Mouse (Mus musculus) midbrain, embryonic 13.5 days (tissue): ENCODE data around the gene Tm4sf5. TPM values are rescaled to one million over a fixed set of nuclear protein-coding genes. Genes with fewer than 3 reads are reported as not detected.
"Not testable (repeated sequence)": the region's sequence is repeated elsewhere in the genome, so short reads cannot be mapped to it uniquely, and the experiment has no call there.

ENCODE experiments used
- ATAC-seq: fragments of 200-750 bp; cut with Nextera tagmentation; 2 replicates; pipeline ENCODE4 v1.8.0; 2017; ENCODE audit warnings: mild to moderate bottlenecking, moderate TSS enrichment, moderate library complexity
- H3K27ac ChIP-seq: fragments of 300-500 bp; sonication (generic); 2 replicates; pipeline ENCODE4 v1.5.1; 2015; ENCODE audit warnings: inconsistent platforms, mild to moderate bottlenecking, moderate library complexity
- H3K27me3 ChIP-seq: fragments of 300-500 bp; sonication (generic); 2 replicates; pipeline ENCODE4 v1.6.1; 2015; ENCODE audit warnings: mild to moderate bottlenecking, inconsistent platforms
- H3K36me3 ChIP-seq: fragments of 300-500 bp; sonication (generic); 2 replicates; pipeline ENCODE4 v1.6.1; 2015; ENCODE audit warnings: mild to moderate bottlenecking, inconsistent platforms
- H3K4me1 ChIP-seq: fragments of 300-500 bp; sonication (generic); replicated peaks from 2 replicates; pipeline ENCODE4 v1.6.1; 2015; ENCODE audit warnings: inconsistent platforms
- H3K4me2 ChIP-seq: fragments of 300-500 bp; sonication (generic); replicated peaks from 2 replicates; pipeline ENCODE4 v1.6.1; 2015; ENCODE audit warnings: moderate library complexity, mild to moderate bottlenecking, inconsistent platforms
- H3K4me3 ChIP-seq: fragments of 300-500 bp; sonication (generic); replicated peaks from 2 replicates; pipeline ENCODE4 v1.5.1; 2015; ENCODE audit warnings: mild to moderate bottlenecking, inconsistent platforms
- H3K9ac ChIP-seq: fragments of 300-500 bp; sonication (generic); replicated peaks from 2 replicates; pipeline ENCODE4 v1.6.1; 2015; ENCODE audit warnings: mild to moderate bottlenecking, inconsistent platforms
- H3K9me3 ChIP-seq: fragments of 300-500 bp; sonication (generic); 2 replicates; pipeline ENCODE4 v1.6.1; 2016; ENCODE audit warnings: mild to moderate bottlenecking, inconsistent platforms
- whole genome bisulfite sequencing: fragments of 180-500 bp; shearing (Covaris S2); methylation state at CpG from one replicate; pipeline ENCODE4 v1.1.7; 2015; 5-methylcytosine and 5-hydroxymethylcytosine counted together
- polyA plus RNA-seq: library from polyadenylated mRNA; unstranded; fragments of >200 nt; fragmentation: Nextera tagmentation; extraction: Ambion mirVana; gene quantifications from 2 replicates; pipeline ENCODE4 v1.2.1, GENCODE M21; 2015

Tm4sf5 gene
- polyA plus RNA-seq = 0.54 and 1.2 TPM in 2 replicates

DNA sequence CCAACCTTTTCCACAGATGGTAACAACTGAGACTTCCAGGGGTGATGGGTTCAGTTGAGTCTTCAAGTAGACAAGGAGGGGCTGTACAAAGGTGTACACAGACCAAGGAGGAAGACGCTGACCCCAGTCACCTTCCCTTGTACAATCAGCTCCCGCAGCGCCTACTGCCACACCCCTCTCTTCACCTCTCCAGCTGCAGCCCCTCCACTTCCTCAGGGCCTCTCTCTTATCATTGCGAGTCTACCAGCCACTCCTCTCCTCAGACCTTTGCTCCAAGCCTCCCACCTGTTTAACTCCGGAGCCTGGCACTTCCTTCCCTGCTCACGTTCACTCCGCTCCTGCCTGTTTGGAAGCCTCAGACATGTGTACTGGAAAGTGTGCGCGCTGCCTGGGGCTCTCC lies at the start of gene Tm4sf5:
TSS of gene Tm4sf5 (plus strand) at position 275 of the 400 bp plus-strand sequence.
- no peaks in the 10 kb centered on the region for H3K9me3 ChIP-seq
- no peak for ATAC-seq
- no peaks in the 10 kb centered on the region; the same call in 1 of the 2 replicates for H3K27me3 ChIP-seq
- 85% methylated on average over 9 of the region's 9 CpGs for WGBS
- no peak within 1 kb of the TSS for H3K27ac ChIP-seq
- peaks cover 4% of the 10 kb centered on the region for H3K4me1 ChIP-seq
- no peak within 1 kb of the TSS for H3K4me3 ChIP-seq
- H3K4me2 ChIP-seq = no peak within 1 kb of the TSS
- no peak within 1 kb of the TSS for H3K9ac ChIP-seq
- H3K36me3 ChIP-seq = no peaks in the 10 kb centered on the region

DNA sequence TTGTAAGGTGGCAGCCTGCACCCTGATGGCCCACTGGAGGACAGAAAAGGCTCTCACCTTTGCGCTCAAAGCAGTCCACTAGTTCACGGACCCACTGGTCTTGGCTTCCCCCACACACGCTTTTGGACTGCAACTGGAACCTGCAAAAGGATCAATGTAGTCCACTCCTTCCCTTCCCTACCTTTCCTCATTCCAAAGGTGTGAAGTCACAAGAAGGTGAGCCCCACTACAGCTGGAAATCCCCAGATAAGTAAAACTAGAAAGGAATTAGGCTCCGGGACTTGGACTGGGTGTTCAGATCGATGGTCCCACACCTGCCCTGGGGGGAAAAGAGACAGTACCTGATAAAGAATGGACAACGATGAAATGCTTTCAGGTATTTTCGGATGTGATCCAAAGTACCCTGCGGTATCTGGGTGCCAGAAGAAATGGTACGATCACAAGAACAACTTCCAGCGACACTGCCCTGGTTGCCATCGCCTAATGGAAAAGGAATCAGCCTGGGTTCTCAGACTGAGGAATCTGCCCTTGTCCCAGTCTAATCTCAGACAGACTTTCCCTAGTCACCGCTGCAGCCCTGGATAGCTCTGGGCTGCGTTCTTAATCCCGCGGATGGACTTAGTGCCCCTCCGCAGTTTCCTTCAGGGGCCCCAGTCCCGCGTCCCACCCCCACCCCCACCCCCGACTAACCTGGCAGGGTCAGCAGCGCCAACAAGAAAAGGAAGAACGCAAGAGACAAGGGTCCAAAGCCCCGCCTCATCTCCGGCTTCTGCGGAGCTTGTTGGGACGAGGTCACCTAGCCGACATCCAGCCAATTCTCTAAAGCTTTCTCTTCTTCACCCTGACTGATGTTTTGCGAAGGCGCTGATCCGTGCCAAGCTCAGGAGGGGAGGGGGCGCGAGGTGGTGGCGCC lies 46.1 kb upstream of the Tm4sf5 start, which contains the start of gene Zmynd15:
TSS of gene Zmynd15 (plus strand) at position 746 of the 913 bp plus-strand sequence.
- peaks cover 6% of the 10 kb centered on the region; the same call in 1 of the 2 replicates for H3K36me3 ChIP-seq
- peaks cover 45% of the 10 kb centered on the region for H3K27me3 ChIP-seq
- peaks cover 12% of the 10 kb centered on the region for H3K4me1 ChIP-seq

DNA sequence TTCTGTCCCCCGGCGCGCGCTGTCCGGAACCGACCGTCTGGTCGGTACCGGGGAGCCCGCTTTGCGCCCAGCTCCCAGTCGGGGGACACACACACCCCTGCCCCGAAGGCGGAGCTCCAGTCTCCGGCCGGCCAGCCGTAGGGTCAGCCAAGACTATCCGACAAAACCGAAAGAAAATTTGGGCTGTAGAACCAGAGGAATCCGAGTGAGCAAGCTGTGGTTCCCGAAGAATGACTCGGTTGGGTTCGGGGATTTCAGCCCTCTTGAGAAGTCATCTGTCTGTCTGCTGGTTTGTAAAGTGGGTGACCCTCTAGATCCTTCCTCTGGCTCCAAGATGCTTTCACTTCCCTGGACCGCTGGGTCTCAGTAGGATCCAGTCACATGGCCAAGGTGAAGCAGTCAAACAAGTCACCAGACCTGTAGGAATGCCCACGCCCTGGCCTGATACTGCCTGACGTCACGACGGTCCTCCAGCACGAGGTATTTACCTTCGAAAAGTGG lies 45.4 kb upstream of the Tm4sf5 start, which contains the start of gene Cxcl16:
TSS of gene Cxcl16 (minus strand) at position 384 of the 501 bp plus-strand sequence.
- peaks cover 52% of the 10 kb centered on the region for H3K27me3 ChIP-seq
- peak within 1 kb of the TSS; percentile 63 for H3K9ac ChIP-seq
- H3K9me3 ChIP-seq = no peaks in the 10 kb centered on the region
- peaks cover 11% of the 10 kb centered on the region for H3K4me1 ChIP-seq
- peak within 1 kb of the TSS; percentile 61 for H3K4me2 ChIP-seq
- no peak for ATAC-seq
- H3K4me3 ChIP-seq = peak within 1 kb of the TSS; percentile 42
- WGBS = 6% methylated on average over 30 of the region's 30 CpGs
- H3K36me3 ChIP-seq = peaks cover 6% of the 10 kb centered on the region; the same call in 1 of the 2 replicates
- no peak within 1 kb of the TSS for H3K27ac ChIP-seq

More for the DNA sequence above, 46.1 kb upstream of the Tm4sf5 start, which contains the start of gene Zmynd15:
- peak within 1 kb of the TSS; percentile 42 for H3K4me3 ChIP-seq
- no peak for ATAC-seq
- H3K27ac ChIP-seq = no peak within 1 kb of the TSS
- peak within 1 kb of the TSS; percentile 63 for H3K9ac ChIP-seq
- WGBS = 20% methylated on average over 31 of the region's 32 CpGs
- H3K9me3 ChIP-seq = no peaks in the 10 kb centered on the region
- peak within 1 kb of the TSS; percentile 61 for H3K4me2 ChIP-seq

DNA sequence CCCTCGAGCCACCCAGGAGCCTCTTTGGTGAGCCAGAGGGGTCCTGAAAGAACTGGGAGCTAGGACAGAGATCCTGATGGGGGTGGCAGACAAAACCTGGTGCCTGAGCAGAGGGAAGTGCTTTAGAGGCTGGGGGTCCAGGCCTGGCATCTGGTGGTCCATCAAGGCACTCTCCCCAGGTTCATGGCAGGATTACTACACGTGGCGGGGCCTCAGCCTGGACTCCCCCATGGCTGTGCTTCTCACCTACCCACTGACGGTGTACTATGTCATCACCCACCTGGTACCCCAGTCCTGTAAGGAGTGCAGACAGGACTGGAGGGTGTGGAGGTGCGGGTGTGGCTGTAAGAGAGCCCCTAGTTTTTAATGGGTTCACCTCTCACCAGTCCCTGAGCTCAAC lies 41.1 kb upstream of the Tm4sf5 start:
- Histone ChIP-seq H3K9me3 (no peaks in the 10 kb centered on the region), H3K4me1 (peaks cover 18% of the 10 kb centered on the region), H3K4me2 (no peak overlapping the region), H3K36me3 (no peaks in the 10 kb centered on the region), H3K27ac (no peak overlapping the region), H3K27me3 (peaks cover 66% of the 10 kb centered on the region), H3K9ac (no peak overlapping the region), H3K4me3 (no peak overlapping the region)
- 78% methylated on average over 5 of the region's 5 CpGs for WGBS
- ATAC-seq = no peak

DNA sequence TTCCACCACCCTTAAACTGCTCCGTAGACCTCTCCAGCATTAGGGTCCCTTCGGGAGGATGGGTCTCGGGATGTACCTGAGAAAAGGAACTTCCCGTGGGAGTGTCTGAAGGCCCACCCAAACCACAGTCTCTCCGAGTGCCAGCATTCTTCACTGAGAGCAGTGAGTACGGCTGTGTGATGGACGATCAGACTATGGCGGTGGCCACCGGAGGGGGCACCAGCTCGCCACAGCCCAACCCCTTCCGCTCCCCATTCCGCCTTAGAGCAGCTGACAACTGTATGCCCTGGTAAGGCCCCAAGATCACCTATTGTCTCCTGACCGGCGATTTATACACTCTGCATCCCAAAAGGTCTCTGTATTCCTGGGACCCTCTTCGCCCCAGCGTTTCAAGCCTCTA lies 39.8 kb upstream of the Tm4sf5 start:
- H3K36me3 ChIP-seq = no peaks in the 10 kb centered on the region
- ATAC-seq = no peak
- H3K27ac ChIP-seq = no peak overlapping the region
- H3K9me3 ChIP-seq = no peaks in the 10 kb centered on the region
- H3K9ac ChIP-seq = 0 out of 2 replicates have a peak overlapping the region, but pooled peaks have one; percentile 14
- 23% methylated on average over 16 of the region's 16 CpGs for WGBS
- peak overlapping the region; percentile 38 for H3K4me2 ChIP-seq
- H3K4me3 ChIP-seq = 0 out of 2 replicates have a peak overlapping the region, but pooled peaks have one; percentile 13
- peaks cover 54% of the 10 kb centered on the region for H3K27me3 ChIP-seq
- peaks cover 12% of the 10 kb centered on the region for H3K4me1 ChIP-seq

DNA sequence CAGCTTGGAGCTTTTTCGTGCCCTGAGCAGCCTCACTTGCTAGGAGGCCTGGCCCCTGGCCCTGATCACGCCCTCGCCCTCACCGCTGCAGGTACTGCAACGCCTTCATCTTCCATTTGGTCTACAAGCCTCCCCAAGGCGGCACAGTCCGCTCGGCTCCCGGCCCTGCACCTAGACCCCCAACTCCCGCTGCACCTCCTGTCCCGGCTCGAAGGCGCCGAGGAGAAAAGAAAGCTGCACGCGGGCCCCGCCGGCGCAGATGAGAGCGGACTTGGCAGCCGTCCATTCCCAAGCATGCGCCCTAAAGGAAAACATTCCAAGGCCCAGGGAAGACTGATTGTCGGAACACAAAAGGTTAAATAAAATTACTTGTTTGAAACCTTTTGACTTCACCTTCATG lies 39.2 kb upstream of the Tm4sf5 start:
- peak overlapping the region; percentile 39; the same call in 1 of the 2 replicates for H3K9ac ChIP-seq
- peaks cover 12% of the 10 kb centered on the region for H3K4me1 ChIP-seq
- H3K36me3 ChIP-seq = no peaks in the 10 kb centered on the region
- H3K9me3 ChIP-seq = no peaks in the 10 kb centered on the region
- peak overlapping the region; percentile 38 for H3K4me2 ChIP-seq
- no peak for ATAC-seq
- WGBS = 10% methylated on average over 23 of the region's 23 CpGs
- 0 out of 2 replicates have a peak overlapping the region, but pooled peaks have one; percentile 13 for H3K4me3 ChIP-seq
- H3K27me3 ChIP-seq = peaks cover 48% of the 10 kb centered on the region
- no peak overlapping the region for H3K27ac ChIP-seq

DNA sequence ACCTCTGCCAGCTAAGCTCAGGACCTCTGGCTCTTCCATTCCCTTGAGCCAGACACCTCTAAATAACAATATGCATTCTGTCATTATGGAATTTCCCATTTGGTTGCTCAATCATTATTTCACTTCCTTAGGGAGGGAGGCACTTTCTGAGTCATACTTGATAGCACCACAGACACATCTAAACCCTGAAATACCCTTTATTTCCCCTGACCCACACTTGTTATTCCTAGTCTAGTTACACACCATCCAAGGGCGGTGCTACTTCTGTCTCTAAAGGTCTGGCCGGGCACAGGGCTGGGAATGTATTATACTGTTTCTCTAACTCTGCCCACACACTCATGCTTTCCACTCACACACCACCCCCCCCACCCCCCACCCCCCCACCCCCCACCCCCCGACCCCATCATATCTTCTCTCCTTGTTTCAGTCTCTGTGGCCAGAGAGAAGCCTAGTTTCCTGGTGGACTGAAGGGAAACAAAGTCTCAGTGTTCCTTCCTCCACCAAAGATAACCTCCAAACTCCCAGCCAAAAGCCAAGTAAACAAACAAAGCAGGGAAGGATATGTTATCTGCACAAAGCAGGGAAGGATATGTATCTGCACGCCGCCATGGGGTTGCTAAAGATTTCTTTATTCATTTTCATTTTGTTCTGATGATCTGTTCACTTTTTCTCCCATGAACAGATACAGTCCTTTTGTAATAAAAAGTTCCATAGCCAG lies 37.0 kb upstream of the Tm4sf5 start:
- H3K4me2 ChIP-seq = no peak overlapping the region
- no peaks in the 10 kb centered on the region for H3K36me3 ChIP-seq
- no peak overlapping the region for H3K9ac ChIP-seq
- H3K27me3 ChIP-seq = peaks cover 39% of the 10 kb centered on the region
- no peak overlapping the region for H3K27ac ChIP-seq
- no peaks in the 10 kb centered on the region for H3K9me3 ChIP-seq
- peaks cover 12% of the 10 kb centered on the region for H3K4me1 ChIP-seq
- WGBS = 84% methylated on average over 5 of the region's 5 CpGs
- H3K4me3 ChIP-seq = no peak overlapping the region
- no peak for ATAC-seq

DNA sequence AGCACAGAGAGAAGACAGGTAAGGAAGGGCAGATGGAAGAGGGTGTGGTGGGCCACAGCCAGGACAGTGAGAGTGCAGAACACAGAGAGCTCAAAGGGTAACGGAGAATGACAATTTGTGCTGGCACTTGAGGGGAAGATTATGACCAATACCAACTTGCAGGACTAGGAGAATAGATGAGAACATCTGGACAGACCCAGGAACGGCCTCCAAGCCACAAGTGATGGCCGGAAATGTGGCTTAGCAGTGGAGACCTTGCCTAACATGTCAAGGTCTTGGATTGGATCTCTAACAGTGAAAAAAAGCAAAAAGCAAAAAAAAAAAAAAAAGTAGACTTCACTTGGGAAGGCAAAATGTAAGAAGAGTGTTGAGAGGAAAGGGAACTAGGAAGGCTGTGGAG lies 35.3 kb upstream of the Tm4sf5 start:
- Histone ChIP-seq H3K27me3 (peaks cover 24% of the 10 kb centered on the region), H3K9me3 (no peaks in the 10 kb centered on the region), H3K4me2 (no peak overlapping the region), H3K36me3 (no peaks in the 10 kb centered on the region), H3K4me3 (no peak overlapping the region), H3K9ac (no peak overlapping the region), H3K4me1 (peaks cover 12% of the 10 kb centered on the region), H3K27ac (no peak overlapping the region)
- WGBS = 89% methylated on average over 3 of the region's 3 CpGs
- ATAC-seq = no peak

DNA sequence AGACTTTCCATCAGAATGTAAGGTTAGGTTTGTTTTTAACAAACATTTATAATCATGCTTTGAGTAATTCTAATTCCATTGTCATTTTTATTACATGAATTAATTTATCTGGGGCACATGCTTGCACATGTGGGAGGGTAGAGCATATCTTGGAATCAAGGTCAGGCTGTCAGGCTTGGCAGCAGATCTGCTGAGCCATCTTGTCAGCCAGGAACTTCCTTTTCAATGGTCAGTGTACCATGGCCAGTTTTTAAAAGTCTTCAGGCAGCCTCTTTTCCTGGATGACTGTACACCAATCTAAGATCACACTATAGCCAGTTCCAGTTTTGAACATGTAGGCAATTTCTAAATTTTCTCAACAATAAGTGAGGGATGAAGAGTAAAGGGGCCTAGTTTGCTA lies 32.3 kb upstream of the Tm4sf5 start:
- Histone ChIP-seq H3K27ac (no peak overlapping the region), H3K27me3 (no peaks in the 10 kb centered on the region), H3K4me1 (no peaks in the 10 kb centered on the region), H3K4me2 (no peak overlapping the region), H3K9me3 (no peaks in the 10 kb centered on the region), H3K9ac (no peak overlapping the region), H3K36me3 (no peaks in the 10 kb centered on the region), H3K4me3 (no peak overlapping the region)
- ATAC-seq = no peak

DNA sequence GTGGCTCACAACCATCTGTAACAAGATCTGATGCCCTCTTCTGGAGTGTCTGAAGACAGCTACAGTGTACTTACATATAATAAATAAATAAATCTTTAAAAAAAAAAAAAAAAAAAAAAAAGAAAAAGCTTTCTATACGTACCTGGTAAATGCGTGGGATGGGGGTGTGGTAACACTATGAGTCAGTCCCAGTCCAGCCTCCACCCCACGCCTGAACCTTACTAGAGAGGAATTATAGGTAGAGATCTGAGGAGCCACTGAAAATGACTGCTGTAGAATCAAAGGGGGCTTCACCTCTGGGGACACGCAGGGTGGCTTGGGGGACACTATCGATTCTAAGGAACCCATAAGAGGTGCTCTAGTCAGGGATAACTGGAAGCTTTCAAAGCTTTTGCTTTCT lies 31.8 kb upstream of the Tm4sf5 start:
- not testable (repeated sequence) for H3K4me3 ChIP-seq, ATAC-seq, H3K9me3 ChIP-seq, H3K27ac ChIP-seq, H3K4me2 ChIP-seq, H3K9ac ChIP-seq, H3K36me3 ChIP-seq, H3K27me3 ChIP-seq, H3K4me1 ChIP-seq
- 88% methylated on average over 5 of the region's 5 CpGs for WGBS

DNA sequence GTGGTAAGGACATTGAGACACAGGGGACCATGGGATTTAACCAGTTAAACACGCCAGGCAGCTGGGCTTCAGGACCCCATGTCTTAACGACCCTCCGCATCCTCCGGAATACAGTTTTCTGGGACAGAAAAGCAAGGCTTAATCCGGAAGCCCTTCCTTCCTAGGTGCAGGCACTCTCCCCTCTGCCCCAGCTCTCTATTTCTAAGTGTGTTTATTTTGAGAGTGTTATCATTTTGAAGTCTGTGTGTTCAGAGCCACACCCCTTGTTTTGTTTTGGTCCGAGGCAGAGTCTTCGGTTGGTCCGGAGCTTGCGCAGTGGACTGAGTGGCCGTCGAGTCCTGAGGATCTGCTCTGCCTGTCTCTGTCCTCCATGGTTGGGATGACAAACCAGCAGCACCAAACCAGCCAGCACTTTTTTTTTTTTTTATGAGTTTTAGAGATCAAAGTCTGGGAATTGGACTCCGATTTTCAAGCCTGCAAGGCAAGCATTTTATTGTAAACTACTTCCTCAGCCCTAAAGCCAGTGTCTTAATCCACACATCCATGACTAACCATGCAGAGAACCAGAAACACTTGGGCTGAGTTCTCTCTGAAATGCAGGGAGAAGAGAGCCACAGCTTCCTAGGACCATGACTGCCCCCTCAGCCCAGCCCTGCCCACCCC lies 30.0 kb upstream of the Tm4sf5 start:
- no peak overlapping the region for H3K9ac ChIP-seq
- H3K4me1 ChIP-seq = no peaks in the 10 kb centered on the region
- H3K4me3 ChIP-seq = no peak overlapping the region
- no peaks in the 10 kb centered on the region for H3K27me3 ChIP-seq
- no peaks in the 10 kb centered on the region for H3K36me3 ChIP-seq
- no peak overlapping the region for H3K27ac ChIP-seq
- H3K9me3 ChIP-seq = no peaks in the 10 kb centered on the region
- H3K4me2 ChIP-seq = no peak overlapping the region
- no peak for ATAC-seq
- WGBS = 73% methylated on average over 12 of the region's 12 CpGs
